Mouse (Mus musculus) hindbrain, postnatal 0 days (tissue): ENCODE results near the gene Ttc39d. TPM values are rescaled to one million over a fixed set of nuclear protein-coding genes. Genes with fewer than 3 reads are reported as not detected.
"Not testable (repeated sequence)": the region's sequence is repeated elsewhere in the genome, so short reads cannot be mapped to it uniquely, and the experiment has no call there.

Experiments used
- ATAC-seq: fragments of 200-750 bp; cut with Nextera tagmentation; 2 replicates; pipeline ENCODE4 v1.8.0; 2017; ENCODE audit warnings: mild to moderate bottlenecking, moderate TSS enrichment, moderate library complexity
- DNase-seq: peaks from one replicate; pipeline ENCODE4 v3.0.0-alpha.2; 2015; ENCODE audit warnings: low spot score
- H3K27ac ChIP-seq: fragments of 300-500 bp; sonication (generic); 2 replicates; pipeline ENCODE4 v1.5.1; 2014; ENCODE audit warnings: mild to moderate bottlenecking
- H3K27me3 ChIP-seq: fragments of 300-500 bp; sonication (generic); 2 replicates; pipeline ENCODE4 v1.6.1; 2014; ENCODE audit warnings: low read length, mixed read lengths; ENCODE audit not compliant: insufficient read depth
- H3K36me3 ChIP-seq: fragments of 300-500 bp; sonication (generic); 2 replicates; pipeline ENCODE4 v1.6.1; 2014; ENCODE audit warnings: low read length, mixed read lengths; ENCODE audit not compliant: insufficient read depth
- H3K4me1 ChIP-seq: fragments of 300-500 bp; sonication (generic); 2 replicates; pipeline ENCODE4 v1.6.1; 2014; ENCODE audit warnings: antibody characterized with exemption, low read length, mixed read lengths; ENCODE audit not compliant: insufficient read depth
- H3K4me2 ChIP-seq: fragments of 300-500 bp; sonication (generic); 2 replicates; pipeline ENCODE4 v1.6.1; 2014; ENCODE audit warnings: low read depth, mild to moderate bottlenecking, low read length, moderate library complexity, mixed read lengths
- H3K4me3 ChIP-seq: fragments of 300-500 bp; sonication (generic); 2 replicates; pipeline ENCODE4 v1.5.1; 2014; ENCODE audit warnings: low read length
- H3K9ac ChIP-seq: fragments of 300-500 bp; sonication (generic); replicated peaks from 2 replicates; pipeline ENCODE4 v1.6.1; 2014; ENCODE audit warnings: mild to moderate bottlenecking, low read length, moderate library complexity, mixed read lengths
- H3K9me3 ChIP-seq: fragments of 300-500 bp; sonication (generic); 2 replicates; pipeline ENCODE4 v1.6.1; 2016; ENCODE audit warnings: low read length, mixed read lengths
- CTCF ChIP-seq: IDR thresholded peaks from 2 replicates; pipeline ENCODE4 v1.5.1; 2016; ENCODE audit warnings: antibody characterized with exemption, control low read depth, low read depth
- WGBS: fragments of 180-500 bp; shearing (Covaris S2); extraction: QIAGEN DNeasy Blood & Tissue Kit; methylation state at CpG from one replicate; pipeline ENCODE4 v1.1.7; 2014; 5-methylcytosine and 5-hydroxymethylcytosine counted together
- polyA plus RNA-seq: library from polyadenylated mRNA; unstranded; fragments of >200 nt; fragmentation: Nextera tagmentation; extraction: Ambion mirVana; gene quantifications from 2 replicates; pipeline ENCODE4 v1.2.1, GENCODE M21; 2015
- total RNA-seq: library from RNA; depleted of rRNA; stranded (reverse); fragments of >200 nt; gene quantifications from 2 replicates; pipeline ENCODE4 v1.2.3, GENCODE M21; 2014

Gene Ttc39d
- total and polyA plus RNA-seq, 2 experiments from 2014 or later: 0.09 TPM; not detected in 1

- ATAC-seq: peak; percentile 46; the same call in 1 of the 2 replicates
- Histone ChIP-seq H3K36me3 (no peaks in the 10 kb centered on the region), H3K9ac (no peak overlapping the region)
Observed at GRCm38 (mm10) chr17:80180468-80180867, 26.8 kb upstream of the Ttc39d start.

GRCm38 (mm10) chr17:80183615-80184014, 23.6 kb upstream of the Ttc39d start:
- ATAC-seq: no peak
- Histone ChIP-seq H3K4me2 (no peak overlapping the region), H3K9ac (no peak overlapping the region)

More at GRCm38 (mm10) chr17:80180468-80180867, 26.8 kb upstream of the Ttc39d start:
- TF ChIP-seq CTCF: no peak
- Histone ChIP-seq H3K4me2 (no peak overlapping the region), H3K4me1 (no peaks in the 10 kb centered on the region), H3K27ac (no peak overlapping the region), H3K4me3 (no peak overlapping the region), H3K9me3 (no peaks in the 10 kb centered on the region), H3K27me3 (no peaks in the 10 kb centered on the region)
- no peak for DNase-seq

GRCm38 (mm10) chr17:80193075-80193474, 14.2 kb upstream of the Ttc39d start:
- 64% methylated on average over 5 of the region's 5 CpGs for WGBS
- DNase-seq: peak; percentile 79

More at GRCm38 (mm10) chr17:80183615-80184014, 23.6 kb upstream of the Ttc39d start:
- H3K9me3 ChIP-seq: no peaks in the 10 kb centered on the region
- H3K4me1 ChIP-seq: no peaks in the 10 kb centered on the region
- no peak overlapping the region for H3K4me3 ChIP-seq
- H3K27me3 ChIP-seq: no peaks in the 10 kb centered on the region
- WGBS: 87% methylated on average over 10 of the region's 10 CpGs
- DNase-seq: no peak
- TF ChIP-seq CTCF: no peak
- H3K36me3 ChIP-seq: no peaks in the 10 kb centered on the region
- no peak overlapping the region for H3K27ac ChIP-seq

GRCm38 (mm10) chr17:80199160-80199778, 8.0 kb upstream of the Ttc39d start:
- no peak overlapping the region for H3K9ac ChIP-seq
- no peak overlapping the region for H3K4me3 ChIP-seq
- TF ChIP-seq CTCF: no peak
- H3K27me3 ChIP-seq: no peaks in the 10 kb centered on the region
- H3K4me2 ChIP-seq: no peak overlapping the region
- H3K27ac ChIP-seq: no peak overlapping the region
- no peaks in the 10 kb centered on the region for H3K9me3 ChIP-seq
- DNase-seq (no peak), ATAC-seq (0 out of 2 replicates have a peak, but pooled peaks have one; percentile 35)
- no peaks in the 10 kb centered on the region for H3K4me1 ChIP-seq
- peaks cover 30% of the 10 kb centered on the region for H3K36me3 ChIP-seq
- WGBS: 95% methylated on average over 3 of the region's 3 CpGs

More at GRCm38 (mm10) chr17:80193075-80193474, 14.2 kb upstream of the Ttc39d start:
- H3K4me3 ChIP-seq: no peak overlapping the region
- no peaks in the 10 kb centered on the region for H3K9me3 ChIP-seq
- no peak overlapping the region for H3K4me2 ChIP-seq
- no peaks in the 10 kb centered on the region for H3K27me3 ChIP-seq
- H3K36me3 ChIP-seq: peaks cover 14% of the 10 kb centered on the region; the same call in 1 of the 2 replicates
- no peak overlapping the region for H3K27ac ChIP-seq
- no peak for ATAC-seq
- H3K4me1 ChIP-seq: no peaks in the 10 kb centered on the region
- peak; percentile 63 for TF ChIP-seq CTCF
- no peak overlapping the region for H3K9ac ChIP-seq

GRCm38 (mm10) chr17:80205657-80206056, 1.6 kb upstream of the Ttc39d start:
- H3K9me3 ChIP-seq: no peaks in the 10 kb centered on the region
- peak overlapping the region; percentile 99 for H3K4me3 ChIP-seq
- 0 out of 2 replicates have a peak, but pooled peaks cover 3% of the 10 kb centered on the region for H3K4me1 ChIP-seq
- H3K27ac ChIP-seq: peak overlapping the region; percentile 100; the same call in 1 of the 2 replicates
- H3K4me2 ChIP-seq: peak overlapping the region; percentile 73
- DNase-seq (no peak), ATAC-seq (no peak)
- 27% methylated on average over 5 of the region's 5 CpGs for WGBS
- TF ChIP-seq CTCF: no peak
- H3K9ac ChIP-seq: peak overlapping the region; percentile 99
- no peaks in the 10 kb centered on the region for H3K27me3 ChIP-seq
- peaks cover 20% of the 10 kb centered on the region for H3K36me3 ChIP-seq

- DNase-seq: no peak
- Histone ChIP-seq H3K36me3 (peaks cover 20% of the 10 kb centered on the region), H3K4me3 (peak overlapping the region; percentile 99), H3K9me3 (no peaks in the 10 kb centered on the region), H3K4me1 (0 out of 2 replicates have a peak, but pooled peaks cover 3% of the 10 kb centered on the region), H3K4me2 (peak overlapping the region; percentile 73), H3K9ac (peak overlapping the region; percentile 99), H3K27me3 (no peaks in the 10 kb centered on the region), H3K27ac (peak overlapping the region; percentile 100)
- no peak for TF ChIP-seq CTCF
- ATAC-seq: peak; percentile 57
- WGBS: under 1% methylated on average over 36 of the region's 36 CpGs
Observed at GRCm38 (mm10) chr17:80206301-80206670, 974 bp upstream of the Ttc39d start.

- not testable (repeated sequence) for H3K4me1 ChIP-seq, H3K27ac ChIP-seq, H3K36me3 ChIP-seq, H3K9ac ChIP-seq, DNase-seq, H3K9me3 ChIP-seq, H3K27me3 ChIP-seq, ATAC-seq, H3K4me2 ChIP-seq, H3K4me3 ChIP-seq
- 90% methylated on average over 4 of the region's 4 CpGs for WGBS
Observed at GRCm38 (mm10) chr17:80213998-80214397, 6.7 kb downstream of the Ttc39d start.
